Mouse (Mus musculus) midbrain, embryonic 14.5 days (tissue): Measurements from ENCODE around the gene Npr3. TPM values are rescaled to one million over a fixed set of nuclear protein-coding genes. Genes with fewer than 3 reads are reported as not detected.

Experiments used
- ATAC-seq: fragments of 200-750 bp; cut with Nextera tagmentation; 2 replicates; pipeline ENCODE4 v1.8.0; 2017; ENCODE audit warnings: moderate number of reproducible peaks, moderate library complexity; ENCODE audit not compliant: low FRiP score, low TSS enrichment
- DNase-seq: peaks from one replicate; pipeline ENCODE4 v3.0.0-alpha.2; 2015
- H3K27ac ChIP-seq: fragments of 300-500 bp; sonication (generic); replicated peaks from 2 replicates; pipeline ENCODE4 v1.5.1; 2014; ENCODE audit warnings: mild to moderate bottlenecking, low read depth, low read length, moderate library complexity
- H3K27me3 ChIP-seq: fragments of 300-500 bp; sonication (generic); 2 replicates; pipeline ENCODE4 v1.6.1; 2014; ENCODE audit warnings: low read length, control low read depth, mixed read lengths; ENCODE audit not compliant: control insufficient read depth, insufficient read depth
- H3K36me3 ChIP-seq: fragments of 300-500 bp; sonication (generic); 2 replicates; pipeline ENCODE4 v1.6.1; 2014; ENCODE audit warnings: low read length, control low read depth; ENCODE audit not compliant: control insufficient read depth, insufficient read depth
- H3K4me1 ChIP-seq: fragments of 300-500 bp; sonication (generic); 2 replicates; pipeline ENCODE4 v1.6.1; 2014; ENCODE audit warnings: mild to moderate bottlenecking, antibody characterized with exemption, low read length, control low read depth; ENCODE audit not compliant: control insufficient read depth, insufficient read depth
- H3K4me2 ChIP-seq: fragments of 300-500 bp; sonication (generic); 2 replicates; pipeline ENCODE4 v1.6.1; 2014; ENCODE audit warnings: mild to moderate bottlenecking, low read length, moderate library complexity
- H3K4me3 ChIP-seq: fragments of 300-500 bp; sonication (generic); replicated peaks from 2 replicates; pipeline ENCODE4 v1.5.1; 2014; ENCODE audit warnings: low read depth, low read length
- H3K9ac ChIP-seq: fragments of 300-500 bp; sonication (generic); replicated peaks from 2 replicates; pipeline ENCODE4 v1.6.1; 2014; ENCODE audit warnings: mild to moderate bottlenecking, low read length, moderate library complexity
- H3K9me3 ChIP-seq: fragments of 300-500 bp; sonication (generic); 2 replicates; pipeline ENCODE4 v1.6.1; 2016; ENCODE audit warnings: low read length, control low read depth, mixed read lengths; ENCODE audit not compliant: control insufficient read depth
- WGBS: fragments of 180-500 bp; shearing (Covaris S2); extraction: QIAGEN DNeasy Blood & Tissue Kit; methylation state at CpG from one replicate; pipeline ENCODE4 v1.1.7; 2014; 5-methylcytosine and 5-hydroxymethylcytosine counted together
- polyA plus RNA-seq: library from polyadenylated mRNA; unstranded; fragments of >200 nt; fragmentation: Nextera tagmentation; extraction: Ambion mirVana; gene quantifications from 2 replicates; pipeline ENCODE4 v1.2.1, GENCODE M21; 2014

The Npr3 gene
- polyA plus RNA-seq, 1 experiment from 2014 or later: 1.1 TPM

DNA sequence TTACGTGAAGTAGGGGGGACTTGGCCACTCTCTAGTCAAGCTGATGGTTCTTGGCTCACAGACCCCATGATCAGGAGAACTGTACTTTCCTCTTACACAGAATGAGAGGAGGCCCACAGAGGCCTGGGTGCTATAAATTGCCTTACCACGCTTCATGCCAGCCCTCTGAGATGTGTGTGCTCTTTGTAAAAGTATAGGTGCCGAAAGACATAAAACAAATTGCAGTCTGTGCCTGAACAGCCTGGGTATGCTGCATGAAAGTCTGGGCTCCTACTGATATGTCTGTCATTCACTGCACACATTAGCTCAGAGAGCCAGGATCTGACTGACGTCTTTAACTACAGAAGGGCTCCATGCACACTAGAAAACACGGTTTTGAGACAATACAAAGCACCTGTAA is 9.9 kb downstream of the Npr3 start:
- Histone ChIP-seq H3K9me3 (no peaks in the 10 kb centered on the region), H3K4me2 (no peak overlapping the region), H3K27ac (no peak overlapping the region), H3K27me3 (peaks cover 1% of the 10 kb centered on the region), H3K4me3 (no peak overlapping the region), H3K36me3 (no peaks in the 10 kb centered on the region), H3K9ac (no peak overlapping the region), H3K4me1 (no peaks in the 10 kb centered on the region)
- ATAC-seq (no peak), DNase-seq (no peak)
- WGBS: 83% methylated on average over 5 of the region's 5 CpGs

- ATAC-seq (no peak), DNase-seq (no peak)
- H3K4me2 ChIP-seq: no peak overlapping the region
- no peaks in the 10 kb centered on the region for H3K36me3 ChIP-seq
- H3K27ac ChIP-seq: no peak overlapping the region
- H3K27me3 ChIP-seq: no peaks in the 10 kb centered on the region
- H3K9me3 ChIP-seq: no peaks in the 10 kb centered on the region
- H3K9ac ChIP-seq: no peak overlapping the region
- WGBS: 88% methylated on average over 9 of the region's 9 CpGs
- H3K4me1 ChIP-seq: no peaks in the 10 kb centered on the region
- no peak overlapping the region for H3K4me3 ChIP-seq
These were observed 13.1 kb downstream of the Npr3 start for GRCm38 (mm10) chr15:11893969-11894368.

- H3K27ac ChIP-seq: no peak overlapping the region
- ATAC-seq (no peak), DNase-seq (no peak)
- no peaks in the 10 kb centered on the region for H3K27me3 ChIP-seq
- H3K4me3 ChIP-seq: no peak overlapping the region
- H3K9me3 ChIP-seq: no peaks in the 10 kb centered on the region
- no peak overlapping the region for H3K9ac ChIP-seq
- 69% methylated on average over 3 of the region's 3 CpGs for WGBS
- H3K36me3 ChIP-seq: no peaks in the 10 kb centered on the region
- H3K4me1 ChIP-seq: no peaks in the 10 kb centered on the region
- H3K4me2 ChIP-seq: no peak overlapping the region
These were observed 15.7 kb downstream of the Npr3 start for GRCm38 (mm10) chr15:11891395-11891794.

DNA sequence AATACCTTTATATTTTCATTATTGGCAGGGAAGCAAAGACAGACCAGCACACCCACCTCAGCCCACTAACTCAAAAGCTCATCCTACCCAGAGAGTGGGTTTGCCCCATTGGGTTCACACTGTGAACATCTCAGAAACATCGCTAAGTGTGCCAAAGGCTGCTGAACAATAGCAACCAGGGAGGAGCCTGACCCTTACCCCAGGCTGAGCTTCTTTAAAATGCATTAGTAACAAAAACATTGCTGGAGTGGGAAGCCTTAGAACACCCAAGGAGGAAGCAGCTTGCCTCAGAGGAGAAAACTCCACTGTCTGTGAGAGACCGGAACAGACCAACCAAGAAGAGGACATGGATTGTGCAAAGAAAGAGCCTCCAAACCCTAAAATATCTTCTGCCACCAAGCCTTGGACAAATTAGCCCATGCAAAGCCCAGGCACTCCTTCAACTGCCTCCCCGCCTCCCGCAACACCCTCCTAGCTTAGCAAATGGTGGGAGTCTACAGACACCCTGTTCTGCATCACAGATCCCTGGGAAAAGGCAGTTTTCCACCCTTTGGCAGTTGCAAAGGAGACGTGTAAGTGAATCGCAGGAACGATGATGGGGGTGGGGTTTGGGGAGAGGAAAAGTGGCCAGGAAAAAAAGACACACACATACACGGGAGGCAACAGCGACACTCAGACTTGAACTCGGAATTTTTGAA is 24.4 kb downstream of the Npr3 start:
- ATAC-seq (no peak), DNase-seq (no peak)
- H3K4me2 ChIP-seq: no peak overlapping the region
- H3K9me3 ChIP-seq: no peaks in the 10 kb centered on the region
- no peaks in the 10 kb centered on the region for H3K4me1 ChIP-seq
- no peaks in the 10 kb centered on the region for H3K36me3 ChIP-seq
- H3K27ac ChIP-seq: no peak overlapping the region
- H3K4me3 ChIP-seq: no peak overlapping the region
- H3K27me3 ChIP-seq: no peaks in the 10 kb centered on the region
- WGBS: 64% methylated on average over 10 of the region's 10 CpGs
- no peak overlapping the region for H3K9ac ChIP-seq

DNA sequence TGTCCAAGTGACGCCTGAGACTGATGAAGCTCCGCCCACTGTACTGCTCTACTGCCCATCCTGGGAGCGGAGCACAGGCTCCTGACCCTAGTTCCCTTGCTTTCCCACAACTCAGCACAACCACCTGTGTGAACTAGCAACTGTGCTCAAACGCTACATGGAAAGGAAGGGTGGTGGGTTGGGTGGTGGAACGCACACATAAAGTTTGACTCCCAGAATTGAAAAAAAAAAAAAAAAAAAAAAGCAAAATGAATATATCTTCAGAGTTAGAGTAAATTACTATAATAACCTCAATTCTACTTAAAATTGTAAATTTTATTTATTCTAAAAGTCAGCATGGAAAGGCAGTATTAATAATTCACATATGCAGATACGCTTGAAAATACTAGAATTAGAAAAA is 25.3 kb downstream of the Npr3 start:
- Histone ChIP-seq H3K27me3 (no peaks in the 10 kb centered on the region), H3K4me3 (no peak overlapping the region), H3K9me3 (no peaks in the 10 kb centered on the region), H3K9ac (no peak overlapping the region), H3K4me1 (no peaks in the 10 kb centered on the region), H3K27ac (no peak overlapping the region), H3K36me3 (no peaks in the 10 kb centered on the region), H3K4me2 (no peak overlapping the region)
- ATAC-seq (no peak), DNase-seq (no peak)
- WGBS: 87% methylated on average over 6 of the region's 6 CpGs

- no peak overlapping the region for H3K9ac ChIP-seq
- H3K9me3 ChIP-seq: peaks cover 4% of the 10 kb centered on the region
- H3K4me1 ChIP-seq: no peaks in the 10 kb centered on the region
- 92% methylated on average over 1 of the region's 1 CpGs for WGBS
- H3K36me3 ChIP-seq: no peaks in the 10 kb centered on the region
- H3K4me3 ChIP-seq: no peak overlapping the region
- no peak overlapping the region for H3K27ac ChIP-seq
- DNase-seq (no peak), ATAC-seq (no peak)
- H3K27me3 ChIP-seq: no peaks in the 10 kb centered on the region
- no peak overlapping the region for H3K4me2 ChIP-seq
These were observed 28.8 kb downstream of the Npr3 start for GRCm38 (mm10) chr15:11878334-11878733.

DNA sequence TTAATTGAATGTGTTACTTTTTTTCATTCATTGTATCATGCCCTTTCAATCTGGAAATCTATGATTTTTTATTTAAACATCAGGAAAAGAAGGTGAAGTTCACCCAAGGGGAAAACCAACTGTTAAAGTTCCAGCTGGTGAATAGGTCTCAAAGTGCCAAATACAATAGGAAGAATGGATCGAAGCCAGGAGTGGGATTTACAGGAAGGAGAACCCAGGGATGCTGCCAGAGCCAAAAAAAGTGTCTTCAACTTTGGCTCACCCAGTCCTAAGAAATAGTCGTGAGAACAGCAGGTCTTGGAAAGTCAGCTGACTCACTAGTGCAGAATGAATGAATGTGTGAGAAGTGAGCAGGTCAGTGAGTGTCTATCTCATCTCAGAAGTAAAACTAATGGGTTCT is 29.8 kb downstream of the Npr3 start:
- Histone ChIP-seq H3K9me3 (peaks cover 4% of the 10 kb centered on the region), H3K4me1 (no peaks in the 10 kb centered on the region), H3K27me3 (no peaks in the 10 kb centered on the region), H3K9ac (no peak overlapping the region), H3K27ac (no peak overlapping the region), H3K4me3 (no peak overlapping the region), H3K4me2 (no peak overlapping the region), H3K36me3 (no peaks in the 10 kb centered on the region)
- no peak for DNase-seq
- WGBS: 83% methylated on average over 2 of the region's 2 CpGs
- ATAC-seq: no peak

GRCm38 (mm10) chr15:11866918-11867317 is 40.2 kb downstream of the Npr3 start:
- H3K9ac ChIP-seq: no peak overlapping the region
- no peak overlapping the region for H3K4me3 ChIP-seq
- no peak overlapping the region for H3K4me2 ChIP-seq
- ATAC-seq: no peak
- H3K27ac ChIP-seq: no peak overlapping the region
- H3K27me3 ChIP-seq: no peaks in the 10 kb centered on the region
- no peaks in the 10 kb centered on the region for H3K4me1 ChIP-seq
- no peak for DNase-seq
- no peaks in the 10 kb centered on the region for H3K36me3 ChIP-seq
- no peaks in the 10 kb centered on the region for H3K9me3 ChIP-seq
- 95% methylated on average over 3 of the region's 3 CpGs for WGBS

- Histone ChIP-seq H3K9ac (no peak overlapping the region), H3K27me3 (no peaks in the 10 kb centered on the region), H3K4me3 (no peak overlapping the region), H3K36me3 (no peaks in the 10 kb centered on the region), H3K9me3 (no peaks in the 10 kb centered on the region), H3K27ac (no peak overlapping the region), H3K4me2 (no peak overlapping the region), H3K4me1 (no peaks in the 10 kb centered on the region)
- ATAC-seq: no peak
- WGBS: 88% methylated on average over 6 of the region's 6 CpGs
- no peak for DNase-seq
These were observed 43.6 kb downstream of the Npr3 start for GRCm38 (mm10) chr15:11863540-11863818.
